Mouse (Mus musculus) stomach, embryonic 15.5 days (tissue): Measurements from ENCODE around the gene Ncoa7. TPM values are rescaled to one million over a fixed set of nuclear protein-coding genes. Genes with fewer than 3 reads are reported as not detected.
A peak's percentile ranks its signal among the peaks of the same experiment; 100 is the strongest.
"Not testable (repeated sequence)": the region's sequence is repeated elsewhere in the genome, so short reads cannot be mapped to it uniquely, and the experiment has no call there.

Experiments used
- ATAC-seq: fragments of 200-750 bp; cut with Nextera tagmentation; 2 replicates; pipeline ENCODE4 v1.8.0; 2017; ENCODE audit warnings: low read depth, moderate number of reproducible peaks, moderate TSS enrichment; ENCODE audit not compliant: insufficient read depth, low FRiP score
- H3K27ac ChIP-seq: fragments of 300-500 bp; sonication (generic); 2 replicates; pipeline ENCODE4 v1.5.1; 2015; ENCODE audit warnings: mild to moderate bottlenecking, inconsistent platforms
- H3K27me3 ChIP-seq: fragments of 300-500 bp; sonication (generic); replicated peaks from 2 replicates; pipeline ENCODE4 v1.6.1; 2015; ENCODE audit warnings: inconsistent platforms
- H3K36me3 ChIP-seq: fragments of 300-500 bp; sonication (generic); 2 replicates; pipeline ENCODE4 v1.6.1; 2015; ENCODE audit warnings: inconsistent platforms
- H3K4me1 ChIP-seq: fragments of 300-500 bp; sonication (generic); 2 replicates; pipeline ENCODE4 v1.6.1; 2015; ENCODE audit warnings: inconsistent platforms
- H3K4me2 ChIP-seq: fragments of 300-500 bp; sonication (generic); 2 replicates; pipeline ENCODE4 v1.6.1; 2015; ENCODE audit warnings: mild to moderate bottlenecking, inconsistent platforms
- H3K4me3 ChIP-seq: fragments of 300-500 bp; sonication (generic); replicated peaks from 2 replicates; pipeline ENCODE4 v1.5.1; 2015; ENCODE audit warnings: inconsistent platforms
- H3K9ac ChIP-seq: fragments of 300-500 bp; sonication (generic); 2 replicates; pipeline ENCODE4 v1.6.1; 2015; ENCODE audit warnings: inconsistent platforms
- H3K9me3 ChIP-seq: fragments of 300-500 bp; sonication (generic); 2 replicates; pipeline ENCODE4 v1.6.1; 2016; ENCODE audit warnings: inconsistent platforms
- WGBS: fragments of 180-500 bp; shearing (Covaris S2); methylation state at CpG from one replicate; pipeline ENCODE4 v1.1.7; 2015; 5-methylcytosine and 5-hydroxymethylcytosine counted together
- polyA plus RNA-seq: library from polyadenylated mRNA; unstranded; fragments of >200 nt; fragmentation: Nextera tagmentation; extraction: Ambion mirVana; gene quantifications from 2 replicates; pipeline ENCODE4 v1.2.1, GENCODE M21; 2015

Gene Ncoa7
- polyA plus RNA-seq, 1 experiment from 2014 or later, result 11.6 TPM

DNA sequence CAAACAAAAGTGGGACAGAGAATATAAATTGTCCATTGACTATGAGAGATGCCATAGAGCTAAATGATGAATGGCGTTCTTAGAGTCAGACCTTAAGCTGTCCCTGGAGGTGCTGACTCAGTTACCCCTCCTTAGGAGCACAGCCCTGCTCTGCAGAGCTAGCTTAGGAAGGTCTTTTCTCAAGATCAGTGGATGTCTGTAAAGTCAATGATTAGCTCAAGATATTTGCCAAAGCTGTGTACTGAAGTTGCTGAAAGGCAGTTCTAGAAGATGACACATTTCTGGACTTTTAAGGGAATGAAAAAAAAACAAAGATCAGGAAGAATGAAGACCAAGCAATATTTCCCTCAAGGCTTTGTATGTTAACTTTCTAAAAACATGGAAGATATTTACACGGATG lies 123.4 kb downstream of the Ncoa7 start:
- no peak overlapping the region for H3K27ac ChIP-seq
- no peak overlapping the region for H3K4me3 ChIP-seq
- H3K36me3 ChIP-seq, result no peaks in the 10 kb centered on the region
- ATAC-seq, result no peak
- H3K9ac ChIP-seq, result no peak overlapping the region
- no peaks in the 10 kb centered on the region for H3K27me3 ChIP-seq
- no peaks in the 10 kb centered on the region for H3K9me3 ChIP-seq
- no peaks in the 10 kb centered on the region for H3K4me1 ChIP-seq
- no peak overlapping the region for H3K4me2 ChIP-seq
- 87% methylated on average over 2 of the region's 2 CpGs for WGBS

GRCm38 (mm10) chr10:30678051-30678450 lies 125.1 kb downstream of the Ncoa7 start:
- H3K4me2 ChIP-seq, result no peak overlapping the region
- no peak overlapping the region for H3K27ac ChIP-seq
- H3K4me1 ChIP-seq, result no peaks in the 10 kb centered on the region
- no peaks in the 10 kb centered on the region for H3K9me3 ChIP-seq
- no peak for ATAC-seq
- H3K27me3 ChIP-seq, result no peaks in the 10 kb centered on the region
- H3K4me3 ChIP-seq, result no peak overlapping the region
- WGBS, result 57% methylated on average over 2 of the region's 2 CpGs
- no peaks in the 10 kb centered on the region for H3K36me3 ChIP-seq
- no peak overlapping the region for H3K9ac ChIP-seq

DNA sequence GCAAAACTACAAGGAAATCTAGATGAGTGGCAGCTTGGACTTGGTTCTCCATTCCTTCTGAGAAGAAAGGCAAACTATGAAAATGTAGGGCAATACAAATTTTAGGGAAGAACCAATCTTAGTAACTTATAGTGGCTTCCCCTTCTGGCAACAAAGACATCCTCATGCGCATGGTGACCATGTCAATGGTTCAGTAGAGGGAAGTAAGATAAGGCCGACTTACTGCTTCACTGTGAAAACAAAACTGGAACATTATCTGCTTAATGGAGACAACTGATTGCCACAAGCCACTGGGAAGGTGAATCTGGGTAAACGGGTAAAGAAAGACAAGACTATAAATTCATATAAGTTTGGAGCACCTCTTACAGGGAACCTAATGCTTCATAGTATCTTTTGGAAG lies 128.3 kb downstream of the Ncoa7 start:
- no peaks in the 10 kb centered on the region for H3K36me3 ChIP-seq
- no peak overlapping the region for H3K9ac ChIP-seq
- 78% methylated on average over 3 of the region's 3 CpGs for WGBS
- no peaks in the 10 kb centered on the region for H3K9me3 ChIP-seq
- no peaks in the 10 kb centered on the region for H3K27me3 ChIP-seq
- no peak overlapping the region for H3K4me2 ChIP-seq
- H3K4me3 ChIP-seq, result no peak overlapping the region
- H3K4me1 ChIP-seq, result no peaks in the 10 kb centered on the region
- ATAC-seq, result no peak
- H3K27ac ChIP-seq, result no peak overlapping the region

- H3K4me3 ChIP-seq, result no peak overlapping the region
- H3K27ac ChIP-seq, result no peak overlapping the region
These were observed 136.5 kb downstream of the Ncoa7 start for GRCm38 (mm10) chr10:30666580-30666979.

DNA sequence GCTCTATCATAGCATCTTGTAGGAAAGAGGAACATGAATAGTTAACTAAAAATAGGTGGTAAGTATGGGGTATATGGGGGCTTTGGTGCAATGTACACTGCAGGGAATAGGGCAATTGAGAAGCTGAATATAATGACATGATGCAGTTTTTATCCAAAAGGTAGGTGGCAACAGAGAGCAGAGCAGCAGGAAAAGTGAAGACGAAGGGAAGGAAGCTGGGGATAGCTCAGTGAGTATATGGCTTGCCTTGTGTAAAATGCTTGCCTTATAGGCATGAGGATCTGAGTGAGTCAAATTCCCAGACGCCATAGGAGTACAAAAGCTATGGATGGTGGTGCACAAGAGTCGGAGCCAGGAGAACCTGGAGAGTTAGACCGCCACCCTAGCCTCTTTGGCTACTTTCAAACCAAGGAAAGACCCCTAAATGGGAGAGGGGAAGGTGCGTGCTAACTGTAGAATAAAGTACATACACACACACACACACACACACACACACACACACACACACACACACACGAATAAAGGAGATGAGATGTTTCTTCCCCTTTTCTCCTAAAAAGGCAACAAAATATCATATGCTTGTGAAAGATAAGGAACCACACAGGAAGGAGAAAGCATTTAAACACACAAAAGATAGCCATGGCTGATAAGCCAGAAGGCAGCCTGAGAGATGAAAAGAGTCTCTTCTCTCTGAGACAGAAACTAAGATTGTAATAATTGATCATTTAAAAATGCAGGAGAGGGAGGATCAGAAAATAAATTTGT lies 142.4 kb downstream of the Ncoa7 start:
- no peaks in the 10 kb centered on the region for H3K4me1 ChIP-seq
- no peak for ATAC-seq
- no peaks in the 10 kb centered on the region for H3K36me3 ChIP-seq
- no peak overlapping the region for H3K27ac ChIP-seq
- no peak overlapping the region for H3K4me2 ChIP-seq
- H3K4me3 ChIP-seq, result no peak overlapping the region
- no peaks in the 10 kb centered on the region for H3K27me3 ChIP-seq
- H3K9ac ChIP-seq, result no peak overlapping the region
- WGBS, result 81% methylated on average over 6 of the region's 6 CpGs
- no peaks in the 10 kb centered on the region for H3K9me3 ChIP-seq

More at GRCm38 (mm10) chr10:30666580-30666979, 136.5 kb downstream of the Ncoa7 start:
- WGBS, result 86% methylated on average over 2 of the region's 2 CpGs
- Histone ChIP-seq H3K36me3 (no peaks in the 10 kb centered on the region), H3K4me1 (no peaks in the 10 kb centered on the region), H3K27me3 (no peaks in the 10 kb centered on the region), H3K4me2 (no peak overlapping the region), H3K9ac (no peak overlapping the region), H3K9me3 (no peaks in the 10 kb centered on the region)
- no peak for ATAC-seq

DNA sequence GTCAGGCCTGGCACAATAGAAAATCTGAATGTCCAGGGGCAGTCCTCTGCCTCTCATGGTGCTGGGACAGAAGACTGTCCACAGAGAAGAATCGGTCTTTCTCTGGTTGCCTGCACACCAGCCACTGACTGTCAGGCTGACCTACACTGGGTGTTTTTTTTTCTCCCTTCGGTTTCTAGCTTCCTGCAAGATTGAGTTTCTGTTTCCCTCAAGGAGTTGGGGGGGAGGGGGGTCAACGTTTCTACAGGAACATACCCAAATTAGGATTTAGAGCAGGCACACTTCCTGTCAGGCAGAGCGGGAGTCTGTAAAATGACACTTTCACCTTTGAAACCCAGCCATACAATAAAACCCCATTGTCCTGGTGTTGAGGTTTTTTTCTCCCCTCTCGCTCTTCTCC lies 147.5 kb downstream of the Ncoa7 start:
- H3K27ac ChIP-seq, result peak overlapping the region; percentile 48; the same call in 1 of the 2 replicates
- H3K4me1 ChIP-seq, result 0 out of 2 replicates have a peak, but pooled peaks cover 3% of the 10 kb centered on the region
- H3K4me2 ChIP-seq, result peak overlapping the region; percentile 46
- H3K4me3 ChIP-seq, result peak overlapping the region; percentile 23; the same call in 1 of the 2 replicates
- H3K9me3 ChIP-seq, result no peaks in the 10 kb centered on the region
- peak; percentile 47; the same call in 1 of the 2 replicates for ATAC-seq
- no peaks in the 10 kb centered on the region for H3K27me3 ChIP-seq
- 21% methylated on average over 5 of the region's 5 CpGs for WGBS
- no peaks in the 10 kb centered on the region; the same call in 1 of the 2 replicates for H3K36me3 ChIP-seq
- no peak overlapping the region for H3K9ac ChIP-seq

DNA sequence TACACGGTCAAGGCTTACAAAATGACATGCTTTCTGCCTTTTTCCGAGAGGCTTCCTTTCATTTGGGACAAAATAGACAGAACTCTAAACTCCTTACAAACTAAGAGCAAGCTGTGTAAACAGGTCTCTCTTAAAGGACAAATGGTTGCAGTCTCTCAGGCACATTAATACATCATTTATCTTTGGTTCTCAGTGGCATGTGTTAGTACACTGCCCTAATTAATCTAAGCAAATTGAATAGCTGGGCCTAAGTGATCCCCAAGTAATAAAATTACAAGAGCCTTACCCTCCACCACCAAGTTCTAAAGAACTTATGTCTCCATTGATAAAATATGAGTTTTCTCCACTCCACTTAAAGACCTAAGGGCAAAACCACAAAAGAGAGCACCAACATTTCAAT lies 155.4 kb downstream of the Ncoa7 start:
- H3K36me3 ChIP-seq, result no peaks in the 10 kb centered on the region; the same call in 1 of the 2 replicates
- H3K4me1 ChIP-seq, result no peaks in the 10 kb centered on the region
- no peak for ATAC-seq
- H3K4me3 ChIP-seq, result no peak overlapping the region
- H3K9me3 ChIP-seq, result no peaks in the 10 kb centered on the region
- H3K4me2 ChIP-seq, result no peak overlapping the region
- no peak overlapping the region for H3K9ac ChIP-seq
- 25% methylated on average over 2 of the region's 2 CpGs for WGBS
- no peak overlapping the region for H3K27ac ChIP-seq
- H3K27me3 ChIP-seq, result no peaks in the 10 kb centered on the region

DNA sequence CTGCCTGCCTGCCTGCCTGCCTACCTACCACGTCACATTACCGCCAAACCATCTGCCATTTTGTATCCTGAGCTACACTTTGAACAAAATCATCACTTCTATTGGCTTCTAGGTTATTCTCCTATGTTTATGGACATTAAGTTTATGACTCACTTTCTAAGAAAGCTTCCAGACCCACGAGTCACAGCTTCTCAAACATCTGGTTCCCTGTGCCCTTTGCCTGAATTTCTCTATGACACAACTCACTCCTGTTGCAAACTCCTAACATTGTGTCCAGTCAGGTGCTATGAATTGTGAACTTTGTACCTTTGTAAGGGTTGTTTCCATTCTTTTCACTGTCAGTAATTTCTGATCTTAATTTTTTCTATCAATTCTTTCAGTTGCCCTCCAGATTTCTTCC lies 164.9 kb downstream of the Ncoa7 start:
- WGBS, result 74% methylated on average over 3 of the region's 3 CpGs
- Histone ChIP-seq H3K4me3 (no peak overlapping the region), H3K36me3 (no peaks in the 10 kb centered on the region), H3K27me3 (no peaks in the 10 kb centered on the region), H3K9me3 (no peaks in the 10 kb centered on the region), H3K9ac (no peak overlapping the region), H3K4me1 (no peaks in the 10 kb centered on the region), H3K4me2 (no peak overlapping the region), H3K27ac (no peak overlapping the region)
- ATAC-seq, result no peak

DNA sequence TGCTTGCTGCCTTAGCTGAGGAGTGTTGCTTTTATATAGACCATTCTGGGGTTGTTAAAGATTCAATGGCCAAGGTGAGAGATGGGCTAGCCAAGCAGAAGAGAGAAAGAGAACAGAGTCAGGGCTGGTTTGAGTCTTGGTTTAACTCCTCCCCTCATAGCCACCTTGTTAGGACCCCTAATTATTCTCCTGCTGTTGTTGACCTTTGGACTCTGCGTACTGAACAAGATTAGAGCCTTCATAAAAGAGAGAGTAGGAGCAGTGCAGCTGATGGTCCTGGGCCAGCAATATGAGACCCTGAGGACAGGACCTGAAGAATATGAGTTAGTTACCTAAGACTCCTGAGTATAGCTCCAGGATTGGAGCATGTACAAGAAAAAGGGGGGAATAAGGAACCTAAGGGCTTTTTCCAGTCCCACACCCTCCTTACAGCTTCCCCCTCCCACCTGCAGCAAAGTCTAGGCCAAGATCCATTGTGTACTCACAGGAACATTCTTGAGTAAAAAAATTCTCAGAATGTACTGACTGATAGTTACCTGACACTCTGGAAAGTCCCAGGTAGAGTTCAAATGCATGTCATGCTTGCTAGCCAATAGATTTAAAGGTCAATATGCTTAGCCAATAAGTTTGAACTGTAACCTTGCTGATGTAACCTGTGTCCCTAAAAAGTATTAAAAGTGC lies 166.5 kb downstream of the Ncoa7 start:
- ATAC-seq, H3K27ac ChIP-seq, H3K27me3 ChIP-seq, H3K36me3 ChIP-seq, H3K4me2 ChIP-seq, H3K4me1 ChIP-seq, H3K4me3 ChIP-seq, H3K9ac ChIP-seq, H3K9me3 ChIP-seq: not testable (repeated sequence)
- WGBS, result 73% methylated on average over 1 of the region's 1 CpGs

GRCm38 (mm10) chr10:30632718-30633117 lies 170.4 kb downstream of the Ncoa7 start:
- Histone ChIP-seq H3K4me1 (no peaks in the 10 kb centered on the region), H3K9me3 (no peaks in the 10 kb centered on the region), H3K27me3 (no peaks in the 10 kb centered on the region)

DNA sequence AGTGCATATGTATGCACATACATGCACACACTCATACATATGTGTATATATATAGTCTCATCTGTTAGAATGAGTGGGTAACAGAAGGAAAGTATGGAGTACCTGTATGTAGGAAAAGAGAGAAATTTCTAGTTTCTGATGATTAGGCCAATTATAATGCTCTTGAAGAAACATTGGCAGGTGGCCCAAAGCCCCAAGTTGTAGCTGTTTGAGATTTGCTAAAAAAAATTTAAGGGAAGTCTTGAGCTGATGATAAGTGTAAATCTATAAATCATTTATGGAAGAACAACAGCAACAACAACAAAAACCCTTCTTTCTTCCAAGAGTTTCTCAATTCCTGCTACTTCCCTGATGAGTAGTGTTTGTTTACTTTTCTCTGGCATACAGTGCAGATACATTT lies 173.1 kb downstream of the Ncoa7 start:
- Histone ChIP-seq H3K4me2 (no peak overlapping the region), H3K27me3 (no peaks in the 10 kb centered on the region), H3K4me3 (no peak overlapping the region), H3K27ac (no peak overlapping the region), H3K4me1 (no peaks in the 10 kb centered on the region), H3K36me3 (no peaks in the 10 kb centered on the region), H3K9ac (no peak overlapping the region), H3K9me3 (no peaks in the 10 kb centered on the region)
- ATAC-seq, result no peak

More at GRCm38 (mm10) chr10:30632718-30633117, 170.4 kb downstream of the Ncoa7 start:
- Histone ChIP-seq H3K4me3 (no peak overlapping the region), H3K9ac (no peak overlapping the region), H3K36me3 (no peaks in the 10 kb centered on the region), H3K4me2 (no peak overlapping the region), H3K27ac (no peak overlapping the region)
- 89% methylated on average over 1 of the region's 1 CpGs for WGBS
- peak; percentile 66; the same call in 1 of the 2 replicates for ATAC-seq

- Histone ChIP-seq H3K9ac (no peak within 1 kb of the TSS), H3K9me3 (no peaks in the 10 kb centered on the region), H3K27ac (no peak within 1 kb of the TSS), H3K4me1 (no peaks in the 10 kb centered on the region), H3K4me2 (no peak within 1 kb of the TSS), H3K27me3 (no peaks in the 10 kb centered on the region), H3K36me3 (no peaks in the 10 kb centered on the region), H3K4me3 (no peak within 1 kb of the TSS)
- WGBS, result 71% methylated on average over 3 of the region's 3 CpGs
- no peak for ATAC-seq
These were observed 173.6 kb downstream of the Ncoa7 start, which contains the start of gene Hint3 for GRCm38 (mm10) chr10:30629513-30629912. Gene Hint3 (minus strand): TSS chr10:30629632.
